Mouse (Mus musculus) MEL (cell line): Measurements from ENCODE around the gene Habp4. TPM values are rescaled to one million over a fixed set of nuclear protein-coding genes. Genes with fewer than 3 reads are reported as not detected.

ENCODE experiments used
- DNase-seq: peaks from one replicate; pipeline ENCODE4 v3.0.0; 2011; ENCODE audit warnings: low read depth, low spot score
- H3K27ac ChIP-seq: 2 replicates; pipeline ENCODE4 v1.5.1; 2012; ENCODE audit warnings: low read depth, mild to moderate bottlenecking, control low read depth, low read length, moderate library complexity; ENCODE audit not compliant: control insufficient read depth
- H3K27me3 ChIP-seq, 2 experiments: fragments of 150-350 bp in 1 of 2; sonication (generic) in 1 of 2; 2 replicates each; pipeline ENCODE4 v1.6.1; 2012; ENCODE audit warnings: low read length in 2 of 2, mild to moderate bottlenecking in 2 of 2, improper control_type of control experiment in 1 of 2, moderate library complexity in 1 of 2; ENCODE audit not compliant: insufficient read depth in 2 of 2, control insufficient read depth in 1 of 2
- H3K36me3 ChIP-seq, 2 experiments: 2 replicates each; pipeline ENCODE4 v1.6.1; 2012 to 2014; ENCODE audit warnings: low read length in 2 of 2, improper control_type of control experiment in 1 of 2, inconsistent platforms in 1 of 2, mild to moderate bottlenecking in 1 of 2; ENCODE audit not compliant: insufficient read depth in 2 of 2, control insufficient read depth in 1 of 2
- H3K4me1 ChIP-seq, 2 experiments: fragments of 150-350 bp in 1 of 2; sonication (generic) in 1 of 2; 2 replicates each; pipeline ENCODE4 v1.6.1; 2012; ENCODE audit warnings: low read length in 2 of 2, improper control_type of control experiment in 1 of 2, mild to moderate bottlenecking in 1 of 2; ENCODE audit not compliant: insufficient read depth in 2 of 2, control insufficient read depth in 1 of 2
- H3K4me3 ChIP-seq, 2 experiments: fragments of 150-350 bp in 1 of 2; sonication (generic) in 1 of 2; 2 replicates each; pipeline ENCODE4 v1.5.1; 2012; ENCODE audit warnings: low read depth in 2 of 2, low read length in 2 of 2, mild to moderate bottlenecking in 2 of 2, moderate library complexity in 2 of 2, control low read depth in 1 of 2, improper control_type of control experiment in 1 of 2; ENCODE audit not compliant: control insufficient read depth in 1 of 2, insufficient read depth in 1 of 2
- H3K79me2 ChIP-seq: 2 replicates; pipeline ENCODE4 v1.6.1; 2012; ENCODE audit warnings: mild to moderate bottlenecking, low read length, moderate library complexity; ENCODE audit not compliant: control insufficient read depth, poor library complexity, insufficient read depth
- H3K9ac ChIP-seq: 2 replicates; pipeline ENCODE4 v1.6.1; 2012; ENCODE audit warnings: low read depth, mild to moderate bottlenecking, control low read depth, low read length, moderate library complexity; ENCODE audit not compliant: control insufficient read depth, poor library complexity, severe bottlenecking
- H3K9me3 ChIP-seq: fragments of 150-350 bp; sonication (generic); replicated peaks from 2 replicates; pipeline ENCODE4 v1.6.1; 2012; ENCODE audit warnings: mild to moderate bottlenecking, low read length, improper control_type of control experiment, moderate library complexity; ENCODE audit not compliant: insufficient read depth
- CTCF ChIP-seq, 3 experiments: IDR thresholded peaks in 2 of 3; conservative IDR thresholded peaks in 1 of 3; 2 replicates each; pipeline ENCODE4 v1.5.1; 2011 to 2012; ENCODE audit warnings: low read length in 3 of 3, low read depth in 2 of 3, mild to moderate bottlenecking in 2 of 3, improper control_type of control experiment in 1 of 3, inconsistent platforms in 1 of 3, mixed read lengths in 1 of 3, moderate library complexity in 1 of 3; ENCODE audit not compliant: control insufficient read depth in 1 of 3, insufficient read depth in 1 of 3, poor library complexity in 1 of 3, severe bottlenecking in 1 of 3
- E2F4 ChIP-seq: IDR thresholded peaks from 2 replicates; pipeline ENCODE4 v1.6.1; 2011; ENCODE audit warnings: low read depth, low read length, improper control_type of control experiment, borderline replicate concordance
- ELF1 ChIP-seq: IDR thresholded peaks from 2 replicates; pipeline ENCODE4 v1.6.1; 2014; ENCODE audit warnings: low read depth, mild to moderate bottlenecking, inconsistent platforms, low read length, improper control_type of control experiment, moderate library complexity
- ETS1 ChIP-seq: IDR thresholded peaks from 2 replicates; pipeline ENCODE4 v1.6.1; 2012; ENCODE audit warnings: low read depth, mild to moderate bottlenecking, inconsistent platforms, low read length, improper control_type of control experiment, moderate library complexity
- GABPA ChIP-seq: IDR thresholded peaks from 2 replicates; pipeline ENCODE4 v1.6.1; 2012; ENCODE audit warnings: low read depth, mild to moderate bottlenecking, inconsistent platforms, low read length, improper control_type of control experiment, moderate library complexity
- HCFC1 ChIP-seq: IDR thresholded peaks from 2 replicates; pipeline ENCODE4 v1.6.1; 2012; ENCODE audit warnings: low read depth, mild to moderate bottlenecking, inconsistent platforms, low read length, improper control_type of control experiment, moderate library complexity
- JUND ChIP-seq: IDR thresholded peaks from 2 replicates; pipeline ENCODE4 v1.6.1; 2011; ENCODE audit warnings: low read depth, mild to moderate bottlenecking, improper control_type of control experiment, low read length
- KAT2A ChIP-seq: conservative IDR thresholded peaks from 2 replicates; pipeline ENCODE4 v1.6.1; 2012; ENCODE audit warnings: low read depth, low read length, improper control_type of control experiment, inconsistent platforms
- MAFK ChIP-seq: IDR thresholded peaks from 2 replicates; pipeline ENCODE4 v1.6.1; 2011; ENCODE audit warnings: low read depth, mild to moderate bottlenecking, low read length, improper control_type of control experiment, borderline replicate concordance
- MEF2A ChIP-seq: IDR thresholded peaks from 2 replicates; pipeline ENCODE4 v1.6.1; 2014; ENCODE audit warnings: low read depth, mild to moderate bottlenecking, inconsistent platforms, low read length, improper control_type of control experiment; ENCODE audit not compliant: poor library complexity, insufficient replicate concordance, severe bottlenecking; ENCODE audit errors: extremely low read depth
- MYB ChIP-seq: IDR thresholded peaks from 2 replicates; pipeline ENCODE4 v1.6.1; 2011; ENCODE audit warnings: mild to moderate bottlenecking, low read depth, low read length, improper control_type of control experiment
- POLR2AphosphoS2 ChIP-seq: IDR thresholded peaks from 2 replicates; pipeline ENCODE4 v1.6.1; 2011; ENCODE audit warnings: low read length, improper control_type of control experiment
- RAD21 ChIP-seq: IDR thresholded peaks from 2 replicates; pipeline ENCODE4 v1.6.1; 2011; ENCODE audit warnings: mild to moderate bottlenecking, low read depth, low read length, improper control_type of control experiment
- SMC3 ChIP-seq: IDR thresholded peaks from 2 replicates; pipeline ENCODE4 v1.6.1; 2011; ENCODE audit warnings: low read depth, low read length, improper control_type of control experiment
- TCF12 ChIP-seq: IDR thresholded peaks from 2 replicates; pipeline ENCODE4 v1.6.1; 2014; ENCODE audit warnings: low read depth, mild to moderate bottlenecking, inconsistent platforms, low read length, improper control_type of control experiment, moderate library complexity
- USF2 ChIP-seq, 2 experiments: IDR thresholded peaks; 2 replicates each; pipeline ENCODE4 v1.6.1; 2011 to 2012; ENCODE audit warnings: improper control_type of control experiment in 2 of 2, low read length in 2 of 2, borderline replicate concordance in 1 of 2, inconsistent platforms in 1 of 2, low read depth in 1 of 2, mild to moderate bottlenecking in 1 of 2; ENCODE audit not compliant: insufficient read depth in 1 of 2
- ZC3H11A ChIP-seq: IDR thresholded peaks from 2 replicates; pipeline ENCODE4 v1.6.1; 2012; ENCODE audit warnings: low read depth, mild to moderate bottlenecking, inconsistent platforms, low read length, improper control_type of control experiment
- ZMIZ1 ChIP-seq: IDR thresholded peaks from 2 replicates; pipeline ENCODE4 v1.6.1; 2012; ENCODE audit warnings: low read depth, mild to moderate bottlenecking, inconsistent platforms, low read length, improper control_type of control experiment, moderate library complexity
- ZNF384 ChIP-seq: IDR thresholded peaks from 2 replicates; pipeline ENCODE4 v1.6.1; 2012; ENCODE audit warnings: low read depth, mild to moderate bottlenecking, inconsistent platforms, low read length, improper control_type of control experiment
- polyA plus RNA-seq, 2 experiments: library from polyadenylated mRNA; stranded (reverse) in 1 of 2; unstranded in 1 of 2; fragments of >175 nt in 1 of 2; fragments of >200 nt in 1 of 2; gene quantifications; 2 replicates each; pipeline versions ENCODE4 v1.2.1 to v1.2.4; 2012; ENCODE audit warnings: low replicate concordance in 2 of 2, low read depth in 1 of 2; ENCODE audit not compliant: insufficient read length in 2 of 2, insufficient read depth in 1 of 2, missing spikeins in 1 of 2
- total RNA-seq: library from RNA; depleted of rRNA; stranded (reverse); fragments of 300-350 nt; gene quantifications from 2 replicates; pipeline ENCODE4 v1.2.3, GENCODE M21; 2012

The Habp4 gene
- total and polyA plus RNA-seq, 3 experiments: 4.4 to 19.8 TPM; not detected in 1

DNA sequence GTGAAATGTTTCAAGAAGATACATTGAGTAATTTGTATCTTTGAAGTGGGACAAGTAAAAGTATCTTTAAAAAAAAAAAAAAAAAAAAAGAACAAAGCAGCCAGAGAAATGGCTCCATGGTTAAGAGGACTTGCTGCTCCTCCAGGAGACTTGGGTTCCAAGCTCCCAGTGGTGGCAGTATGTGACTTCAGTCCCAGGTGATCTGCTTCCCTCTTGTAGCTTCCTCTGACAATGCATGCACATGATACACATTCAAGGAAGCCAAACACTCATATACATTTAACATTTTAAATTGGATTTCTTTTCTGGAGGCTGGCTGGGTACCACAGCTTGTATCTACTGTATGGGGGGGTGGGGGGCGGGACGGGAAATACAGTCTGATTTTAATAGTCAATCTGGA lies 7.0 kb upstream of the Habp4 start:
- Histone ChIP-seq H3K79me2 (peaks cover 30% of the 10 kb centered on the region), H3K4me1 (peaks cover 3 to 8% of the 10 kb centered on the region in 2 experiments; a peak in 3 of 4 replicates), H3K27ac (no peak overlapping the region), H3K4me3 (peak overlapping the region in 1 of 2 experiments; percentile 65; a peak in 2 of 4 replicates), H3K36me3 (peaks cover 0 to 17% of the 10 kb centered on the region in 2 experiments; a peak in 3 of 4 replicates), H3K27me3 (peaks cover 3 to 23% of the 10 kb centered on the region in 2 experiments), H3K9me3 (no peaks in the 10 kb centered on the region), H3K9ac (0 out of 2 replicates have a peak overlapping the region, but pooled peaks have one; percentile 2)
- DNase-seq: peak; percentile 69
- TF ChIP-seq ETS1: no peak
- no peak; a peak in 1 of 6 replicates for TF ChIP-seq CTCF (IDR thresholded peaks at IDR 0.05 in 2 of 3, conservative IDR thresholded peaks at IDR 0.05 in 1 of 3; ENCODE audit: control insufficient read depth in 1 of 3, insufficient read depth in 1 of 3, low read depth in 2 of 3, low read length in 3 of 3, poor library complexity in 1 of 3, severe bottlenecking in 1 of 3)
- TF ChIP-seq HCFC1: no peak
- TF ChIP-seq ZMIZ1: no peak
- no peak for TF ChIP-seq JUND
- no peak for TF ChIP-seq USF2 (IDR thresholded peaks at IDR 0.05; ENCODE audit: borderline replicate concordance in 1 of 2, insufficient read depth in 1 of 2, low read depth in 1 of 2, low read length in 2 of 2)
- TF ChIP-seq MYB: no peak
- TF ChIP-seq MAFK: no peak
- TF ChIP-seq GABPA: no peak
- no peak for TF ChIP-seq RAD21
- no peak for TF ChIP-seq ELF1
- no peak for TF ChIP-seq POLR2AphosphoS2
- TF ChIP-seq KAT2A: no peak
- TF ChIP-seq MEF2A: no peak
- TF ChIP-seq ZC3H11A: no peak
- no peak for TF ChIP-seq E2F4

DNA sequence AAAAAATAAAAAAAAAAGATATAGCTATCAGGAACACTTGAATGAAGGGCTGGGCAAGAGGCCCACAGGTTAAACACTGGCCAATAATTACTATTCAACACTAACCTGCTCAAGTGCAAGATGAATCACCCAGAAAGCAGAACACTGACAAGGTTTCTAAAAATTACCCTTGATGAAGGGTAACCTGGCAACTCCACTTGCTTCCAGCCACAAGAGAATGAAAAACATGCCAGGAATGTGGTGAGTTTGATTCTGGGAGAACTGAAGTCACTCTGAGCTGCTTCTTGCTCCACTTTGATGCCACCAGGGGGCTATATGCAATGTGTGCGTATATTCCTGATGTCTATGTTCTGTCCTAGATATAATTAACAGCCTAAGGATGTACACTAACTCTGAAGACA lies 6.5 kb upstream of the Habp4 start:
- H3K4me3 ChIP-seq: no peak overlapping the region
- H3K9ac ChIP-seq: no peak overlapping the region
- TF ChIP-seq ZNF384 (peak; percentile 64), TCF12 (no peak), CTCF (IDR thresholded peaks at IDR 0.05 in 2 of 3, conservative IDR thresholded peaks at IDR 0.05 in 1 of 3; ENCODE audit: control insufficient read depth in 1 of 3, insufficient read depth in 1 of 3, low read depth in 2 of 3, low read length in 3 of 3, poor library complexity in 1 of 3, severe bottlenecking in 1 of 3) (peak in 2 of 3 experiments; percentile 46 to 49; a peak in 4 of 6 replicates), MAFK (no peak), SMC3 (peak; percentile 43; the same call in 1 of the 2 replicates), USF2 (IDR thresholded peaks at IDR 0.05; ENCODE audit: borderline replicate concordance in 1 of 2, insufficient read depth in 1 of 2, low read depth in 1 of 2, low read length in 2 of 2) (no peak)
- no peaks in the 10 kb centered on the region for H3K9me3 ChIP-seq
- peak; percentile 60 for DNase-seq
- no peak overlapping the region for H3K27ac ChIP-seq
- H3K4me1 ChIP-seq: peaks cover 3 to 7% of the 10 kb centered on the region in 2 experiments; a peak in 3 of 4 replicates
- H3K27me3 ChIP-seq: peaks cover 5 to 28% of the 10 kb centered on the region in 2 experiments
- peaks cover 25% of the 10 kb centered on the region for H3K79me2 ChIP-seq
- H3K36me3 ChIP-seq: peaks cover 0 to 12% of the 10 kb centered on the region in 2 experiments; a peak in 2 of 4 replicates
